Mouse (Mus musculus): ENCODE results near the gene Pcgf5.
"Not testable (repeated sequence)": the region's sequence is repeated elsewhere in the genome, so short reads cannot be mapped to it uniquely, and the experiment has no call there.

The Pcgf5 gene

DNA sequence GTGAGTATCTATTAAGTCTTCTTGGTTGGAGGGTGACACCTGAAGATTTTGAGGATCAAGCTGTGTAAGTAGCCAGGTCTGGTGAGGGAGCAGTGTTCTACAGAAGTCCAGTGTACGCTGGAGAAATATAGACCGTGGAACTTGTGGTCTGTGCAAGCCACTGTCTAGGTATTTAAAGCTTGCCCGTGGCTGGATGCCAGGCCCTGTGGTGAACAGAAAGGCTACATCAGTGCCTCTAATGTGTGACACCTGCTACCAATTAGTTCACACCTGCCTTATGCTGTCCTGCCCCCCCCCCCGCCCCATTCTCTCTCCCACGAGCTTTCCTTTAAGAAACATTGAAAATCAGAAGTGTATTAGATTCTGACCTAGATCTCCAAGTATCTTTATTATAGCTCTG is 40.4 kb downstream of the Pcgf5 start:
- peak; percentile 66 for DNase-seq

DNA sequence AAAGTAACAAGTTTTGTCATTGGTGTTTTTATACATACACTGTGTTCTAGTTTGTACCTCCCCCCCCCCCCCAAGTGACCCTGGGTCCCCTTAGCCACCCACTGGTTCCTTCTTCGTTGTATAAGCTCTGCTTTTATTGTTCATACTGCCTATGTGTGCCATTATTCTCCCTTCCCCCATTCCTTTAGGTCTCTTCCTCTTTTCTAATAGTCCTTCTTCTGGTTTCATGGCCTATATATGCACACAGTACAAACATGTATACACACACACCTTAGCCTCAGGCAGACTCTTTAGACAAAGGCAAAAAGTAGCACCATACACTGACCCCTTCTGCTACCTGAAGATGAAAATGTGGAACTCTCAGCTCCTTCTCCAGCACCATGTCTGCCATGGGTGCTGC is 42.6 kb downstream of the Pcgf5 start:
- no peak for DNase-seq

DNA sequence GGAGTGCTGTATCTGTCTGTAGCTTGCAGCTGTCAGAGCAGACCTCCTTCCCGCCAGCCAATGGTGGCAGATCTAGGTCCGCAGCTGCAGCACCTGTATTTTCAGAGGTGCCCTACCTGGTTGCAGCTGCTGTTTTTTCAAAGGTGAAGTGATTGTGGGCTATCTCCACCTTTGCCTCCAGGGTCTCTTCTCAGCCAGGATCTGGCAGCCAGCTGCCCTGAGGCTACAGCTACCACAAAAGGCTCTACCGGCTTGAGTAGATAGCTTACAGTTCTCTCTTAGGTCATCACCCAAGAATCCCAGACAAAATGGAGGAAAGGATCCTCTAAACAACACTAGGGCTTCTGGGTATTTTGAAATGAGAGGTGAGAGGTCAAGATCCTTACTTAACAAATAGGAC is 50.4 kb downstream of the Pcgf5 start:
- DNase-seq: no peak

GRCm38 (mm10) chr19:36408352-36409100 is 60.4 kb downstream of the Pcgf5 start:
- DNase-seq: no peak

GRCm38 (mm10) chr19:36409280-36409860 is 61.3 kb downstream of the Pcgf5 start:
- peak; percentile 88 for DNase-seq

GRCm38 (mm10) chr19:36409861-36410392 is 61.8 kb downstream of the Pcgf5 start:
- no peak for DNase-seq

DNA sequence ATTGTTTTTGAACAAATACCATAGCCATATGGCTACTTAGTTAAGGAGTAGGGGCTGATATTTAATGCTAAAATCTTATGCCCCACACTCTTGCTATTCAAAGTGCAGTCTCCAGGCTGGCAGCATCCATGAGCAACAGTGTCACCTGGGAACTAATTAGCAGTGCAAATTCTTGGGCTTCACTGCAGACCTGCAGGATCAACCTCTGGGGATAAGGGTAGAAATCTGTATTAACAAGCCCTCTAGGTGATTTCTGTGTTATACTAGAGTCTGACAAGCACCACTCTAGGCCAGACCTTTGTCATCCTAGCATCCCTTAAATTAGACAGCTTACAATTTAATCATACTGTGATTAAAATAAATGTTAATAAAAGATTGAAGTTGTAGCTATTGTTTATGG is 71.8 kb downstream of the Pcgf5 start:
- no peak for DNase-seq

DNA sequence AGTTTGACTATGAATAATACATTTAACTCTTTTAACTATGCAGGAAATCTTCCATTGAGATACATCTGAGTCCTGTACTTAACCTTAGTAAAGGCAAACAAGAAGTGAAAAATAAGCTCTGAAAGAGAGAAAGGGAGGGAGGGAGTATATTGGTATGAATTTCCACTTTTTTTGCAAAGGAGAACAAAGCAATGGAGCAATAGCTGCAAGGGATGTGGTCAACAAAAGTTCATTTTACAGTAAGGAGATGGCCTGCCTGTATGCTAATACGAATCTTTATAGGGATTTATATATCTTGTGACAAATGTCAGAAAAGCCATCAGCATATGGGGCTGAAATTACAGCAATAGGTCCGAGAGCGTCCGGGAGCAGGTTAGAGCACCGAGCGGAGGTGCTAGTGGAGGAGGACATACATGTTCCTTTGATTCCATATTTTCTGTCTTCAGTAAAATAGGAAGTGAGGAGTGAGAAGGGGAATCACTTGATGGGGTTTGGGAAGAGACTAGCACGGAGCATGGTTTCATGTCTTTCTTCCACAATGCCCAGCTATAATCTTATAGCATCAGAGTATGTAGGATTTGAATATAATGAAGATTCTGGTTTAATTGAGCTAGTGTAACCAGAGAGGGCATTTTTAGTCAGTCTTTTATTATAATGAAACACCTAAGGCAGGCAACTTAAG is 79.2 kb downstream of the Pcgf5 start:
- no peak for DNase-seq

DNA sequence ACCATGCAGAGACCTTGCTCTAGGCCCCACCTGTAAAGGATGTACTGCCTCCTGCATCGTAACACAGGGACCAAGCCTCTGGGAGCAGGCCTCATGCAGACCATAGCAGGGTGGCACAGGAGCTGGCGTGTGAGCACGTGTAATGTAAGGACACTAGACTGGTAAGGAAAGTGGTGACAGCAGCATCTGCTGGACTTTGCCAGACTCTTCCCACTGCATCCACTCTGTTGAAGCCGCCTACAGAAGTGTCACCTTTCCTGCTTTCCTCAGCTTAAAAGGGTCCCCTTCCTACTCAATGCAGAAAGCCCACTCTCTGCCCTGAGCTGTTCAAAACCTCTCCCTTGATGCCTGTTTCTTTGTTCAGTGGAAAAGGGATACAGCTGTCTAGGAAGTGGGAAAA is 80.0 kb downstream of the Pcgf5 start:
- no peak for DNase-seq

- no peak for DNase-seq
Measured at GRCm38 (mm10) chr19:36429354-36429753, 81.2 kb downstream of the Pcgf5 start.

DNA sequence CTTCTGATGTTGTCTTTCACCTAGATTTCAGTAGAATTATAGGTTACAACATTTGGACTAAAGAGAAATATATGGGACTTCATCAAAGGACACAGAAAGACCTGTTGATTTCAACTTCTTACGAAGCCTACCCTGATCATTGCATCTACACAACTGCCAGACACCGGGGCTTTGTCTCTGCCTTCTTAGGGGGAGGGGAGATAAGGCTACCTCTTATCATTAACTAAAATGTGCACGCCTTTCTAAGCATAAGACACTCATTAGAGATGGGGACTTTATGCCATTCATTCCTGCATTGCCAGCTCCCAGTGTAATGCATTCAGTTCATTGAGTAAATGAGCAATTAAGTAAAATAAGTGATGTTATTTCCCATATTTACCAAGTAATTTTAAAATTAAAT is 85.1 kb downstream of the Pcgf5 start:
- DNase-seq: no peak

GRCm38 (mm10) chr19:36439894-36440714 is 92.0 kb downstream of the Pcgf5 start:
- DNase-seq: peak; percentile 24

GRCm38 (mm10) chr19:36450997-36451608 is 103.0 kb downstream of the Pcgf5 start:
- no peak for DNase-seq

DNA sequence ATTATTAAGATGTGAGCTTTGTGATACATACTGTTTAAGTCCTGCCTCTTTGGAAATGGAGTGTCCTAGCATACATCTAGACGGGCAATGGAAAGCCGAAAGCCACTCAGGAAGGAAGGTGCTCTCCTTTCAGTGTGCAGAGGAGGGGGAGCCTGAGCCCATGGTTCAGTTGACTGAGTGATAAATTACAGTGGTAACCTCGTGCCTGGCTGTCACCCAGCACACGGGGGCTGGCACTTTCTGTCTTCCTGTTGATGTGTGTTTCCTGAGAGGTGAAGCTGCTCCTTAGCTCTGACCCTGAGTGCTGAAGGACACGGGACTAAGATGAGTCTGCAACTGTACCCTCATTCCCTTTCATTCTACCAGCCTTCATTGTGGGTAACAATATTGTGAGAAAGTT is 103.6 kb downstream of the Pcgf5 start:
- no peak for DNase-seq

DNA sequence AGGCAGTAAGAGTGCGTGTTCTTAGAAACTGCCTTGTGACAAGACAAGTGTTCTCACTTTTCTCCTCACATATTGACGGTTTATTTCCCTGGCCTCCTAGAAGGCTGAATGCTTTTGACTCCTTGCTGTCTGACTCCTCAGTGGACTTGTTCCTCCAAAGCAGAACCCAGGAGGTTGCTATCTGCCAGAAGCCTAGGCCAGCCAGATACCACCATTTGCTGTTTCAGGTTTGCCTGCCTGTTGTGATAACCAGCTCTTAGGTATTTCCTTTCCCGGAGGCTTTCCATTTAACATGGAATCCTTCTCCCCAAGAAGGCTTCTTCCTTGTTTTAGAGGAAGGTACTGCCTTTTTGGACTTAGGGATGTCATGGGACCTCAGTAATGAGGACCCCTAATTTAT is 104.1 kb downstream of the Pcgf5 start:
- DNase-seq: not testable (repeated sequence)

- no peak for DNase-seq
Measured at GRCm38 (mm10) chr19:36453451-36453850, 105.3 kb downstream of the Pcgf5 start.

DNA sequence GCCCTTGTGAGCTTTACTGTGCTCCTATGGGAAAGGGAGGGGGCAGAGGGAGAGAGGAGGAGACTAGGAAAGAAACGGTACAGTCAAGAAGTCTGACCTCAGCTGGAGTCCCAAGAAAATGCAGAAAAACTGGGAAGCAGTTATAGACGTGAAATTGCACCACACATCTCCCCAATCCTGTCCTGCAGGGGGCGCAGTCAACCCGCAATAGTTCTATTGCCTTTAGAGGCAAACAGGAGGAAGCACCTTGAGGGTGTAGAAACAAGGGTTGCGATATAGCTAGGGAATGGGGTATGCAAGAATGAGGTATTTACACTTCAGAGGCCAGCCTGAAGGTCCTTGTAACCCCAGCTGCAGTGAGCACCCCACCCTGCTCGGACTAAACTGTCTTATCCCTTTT is 122.0 kb downstream of the Pcgf5 start:
- peak; percentile 46 for DNase-seq

- DNase-seq: no peak
Measured at GRCm38 (mm10) chr19:36471325-36471724, 123.2 kb downstream of the Pcgf5 start.

GRCm38 (mm10) chr19:36476596-36476995 is 128.5 kb downstream of the Pcgf5 start:
- DNase-seq: no peak

DNA sequence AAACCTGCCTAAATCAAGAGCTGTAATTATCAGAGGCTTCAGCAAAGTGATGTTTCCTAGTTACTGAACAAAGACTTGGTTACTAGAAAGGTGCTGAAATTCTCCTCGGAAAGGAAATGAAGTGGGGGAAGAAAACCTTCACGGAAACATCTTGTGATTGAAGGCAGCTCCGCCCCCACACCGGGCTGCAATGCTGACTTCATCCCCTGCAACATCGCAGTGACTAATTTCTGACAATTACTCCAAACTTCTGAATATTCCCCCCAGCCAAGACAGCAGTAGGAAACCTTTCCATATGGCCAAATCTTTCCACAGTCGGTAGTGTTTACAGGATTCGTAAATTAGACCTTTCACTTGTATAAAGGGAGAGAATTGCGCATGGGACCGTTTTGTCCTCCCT is 129.0 kb downstream of the Pcgf5 start:
- DNase-seq: no peak

DNA sequence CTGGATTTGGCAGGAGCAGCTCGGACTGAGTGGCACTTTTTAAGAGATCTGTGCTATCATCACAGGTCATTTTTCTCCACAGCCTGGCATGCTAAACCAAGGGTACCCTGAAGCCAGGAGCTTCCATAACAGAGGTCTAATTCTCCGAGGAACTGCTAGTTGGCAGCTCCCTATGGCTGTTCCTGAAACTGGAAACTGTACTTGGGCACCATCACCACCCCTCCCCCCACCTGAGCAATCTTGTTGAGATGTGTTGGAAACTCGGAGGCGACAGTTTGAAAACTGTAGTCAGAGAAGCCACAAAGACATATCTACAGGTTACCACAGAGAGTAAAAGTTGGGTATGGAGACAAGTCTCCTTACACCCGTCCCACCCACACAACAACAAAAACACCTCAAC is 129.6 kb downstream of the Pcgf5 start:
- DNase-seq: no peak

DNA sequence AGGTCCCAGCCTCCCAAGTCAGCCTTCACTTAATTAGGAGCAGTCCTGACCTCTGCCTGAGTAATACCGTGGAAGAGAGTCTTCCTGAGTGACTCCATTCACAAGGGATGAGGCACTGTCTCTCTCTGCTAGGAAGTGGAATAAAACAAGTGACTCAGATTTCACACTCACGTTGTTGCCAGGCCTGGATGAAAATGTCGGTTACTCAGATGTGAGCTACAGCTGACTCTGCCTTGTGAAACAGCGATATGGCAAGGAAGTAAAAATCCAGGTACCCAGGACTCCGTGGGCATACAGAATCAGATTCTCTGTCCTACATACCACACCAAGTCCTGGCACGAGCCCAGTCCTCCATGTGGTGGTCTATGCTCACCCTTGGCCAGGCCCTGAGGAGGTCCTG is 142.8 kb downstream of the Pcgf5 start:
- no peak for DNase-seq

- no peak for DNase-seq
Measured at GRCm38 (mm10) chr19:36495555-36495954, 147.4 kb downstream of the Pcgf5 start.
